9 mouse cellular contexts compared by ENCODE assay signal in the genomic region with DNA sequence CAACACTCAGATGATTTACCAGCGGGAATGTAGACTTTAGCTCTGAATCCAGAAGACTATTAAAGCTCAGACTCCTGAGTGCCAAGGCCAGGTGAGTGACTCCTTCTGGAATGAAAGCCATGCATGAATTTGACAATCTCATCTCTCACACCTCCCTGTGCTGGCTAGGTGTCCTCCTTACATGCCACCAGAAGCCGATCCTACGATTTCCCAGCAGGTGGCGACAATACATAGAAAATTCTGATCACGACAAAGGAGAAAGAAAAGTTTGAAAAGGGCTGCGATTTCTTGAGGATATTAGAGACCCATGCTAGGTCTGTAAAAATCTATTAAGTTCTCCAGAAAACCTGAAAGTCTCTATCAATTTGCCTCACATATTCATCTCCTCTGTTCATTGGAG.
DNase-seq lines count a peak whose midpoint lies in the region; ATAC-seq and TF ChIP-seq lines count a peak whose summit lies in the region.
"Had no signal": no experiment of that assay in that cellular context is flagged by ENCODE, and none has a peak within 500 bp of the region (broad histone marks: within the 10 kb centered on the region; RNA-seq: fewer than 3 reads in every experiment).

No protein-coding gene starts in this region.

- TF ChIP-seq POLR2A in testis, adult 2 months (IDR thresholded peaks at IDR 0.05; ENCODE audit: control insufficient read depth, low read depth, low read length): no peak

- H3K4me2 ChIP-seq in neural tube, embryonic 12.5 days (replicated peaks): no peak overlapping the region
- H3K4me2 ChIP-seq: embryonic facial prominence, embryonic 13.5 days had no signal

- no peaks in the 10 kb centered on the region for H3K27me3 ChIP-seq in testis, adult 2 months (ENCODE audit: control insufficient read depth, insufficient read depth, low read length)
- H3K27me3 ChIP-seq in limb, embryonic 10.5 days (ENCODE audit: low read depth, poor library complexity, severe bottlenecking): peaks cover 3% of the 10 kb centered on the region; the same call in 1 of the 2 replicates
- no peaks in the 10 kb centered on the region for H3K27me3 ChIP-seq in neural tube, embryonic 12.5 days (replicated peaks)

- 22% methylated on average over 6 of the region's 6 CpGs for WGBS in limb, embryonic 10.5 days
- WGBS in neural tube, embryonic 12.5 days: 23% methylated on average over 6 of the region's 6 CpGs

- no peaks in the 10 kb centered on the region for H3K4me1 ChIP-seq in testis, adult 2 months (ENCODE audit: control insufficient read depth, insufficient read depth, low read length)
- H3K4me1 ChIP-seq in limb, embryonic 10.5 days: peaks cover 26% of the 10 kb centered on the region
- H3K4me1 ChIP-seq in neural tube, embryonic 12.5 days: no peaks in the 10 kb centered on the region

- no peak overlapping the region for H3K4me3 ChIP-seq in testis, adult 2 months (ENCODE audit: control insufficient read depth, low read depth, low read length)
- no peak overlapping the region for H3K4me3 ChIP-seq in limb, embryonic 10.5 days
- H3K4me3 ChIP-seq in neural tube, embryonic 12.5 days: no peak overlapping the region
- H3K4me3 ChIP-seq: embryonic facial prominence, embryonic 13.5 days had no signal

- H3K36me3 ChIP-seq in testis, adult 2 months (ENCODE audit: control insufficient read depth, insufficient read depth, low read length): no peaks in the 10 kb centered on the region
- H3K36me3 ChIP-seq in limb, embryonic 10.5 days: no peaks in the 10 kb centered on the region
- no peaks in the 10 kb centered on the region for H3K36me3 ChIP-seq in neural tube, embryonic 12.5 days
- H3K36me3 ChIP-seq: embryonic facial prominence, embryonic 13.5 days had no signal

- no peaks in the 10 kb centered on the region for H3K9me3 ChIP-seq in limb, embryonic 10.5 days (replicated peaks)
- no peaks in the 10 kb centered on the region for H3K9me3 ChIP-seq in neural tube, embryonic 12.5 days
- H3K9me3 ChIP-seq: embryonic facial prominence, embryonic 13.5 days had no signal

- no peak overlapping the region for H3K27ac ChIP-seq in testis, adult 2 months (ENCODE audit: control insufficient read depth, insufficient read depth, low read depth, low read length)
- H3K27ac ChIP-seq in limb, embryonic 10.5 days: no peak overlapping the region
- H3K27ac ChIP-seq in neural tube, embryonic 12.5 days: no peak overlapping the region
- H3K27ac ChIP-seq: embryonic facial prominence, embryonic 13.5 days had no signal

- 0 out of 2 replicates have a peak, but pooled peaks have one; percentile 48 for ATAC-seq in neural tube, embryonic 12.5 days (ENCODE audit: low FRiP score, low read depth)

- no peak for DNase-seq in testis, postnatal 14 days (ENCODE audit: low spot score)
- peak; percentile 15 for DNase-seq in cerebellum, adult 9-11 months
- peak; percentile 37 to 73 for DNase-seq in frontal cortex, postnatal 14 days (ENCODE audit: low spot score in 2 of 2)
- DNase-seq in kidney, adult 9 months: peak; percentile 72
- DNase-seq in limb, embryonic 10.5 days (ENCODE audit: low spot score): peak; percentile 60
- DNase-seq in thymus, postnatal 4 days: peak; percentile 64

- peak; percentile 36; the same call in 1 of the 2 replicates for TF ChIP-seq CTCF in testis, adult 2 months (IDR thresholded peaks at IDR 0.05; ENCODE audit: control insufficient read depth, insufficient read depth, insufficient replicate concordance, low read depth, low read length)

- H3K9ac ChIP-seq in neural tube, embryonic 12.5 days: no peak overlapping the region
- H3K9ac ChIP-seq: embryonic facial prominence, embryonic 13.5 days had no signal
